Mouse (Mus musculus) testis, adult 2 months (tissue): ENCODE measurements around the gene Fuk.

ENCODE experiments used
- CTCF ChIP-seq: fragments of 200-500 bp; IDR thresholded peaks from 2 replicates; pipeline ENCODE4 v1.5.1; 2012; ENCODE audit warnings: low read depth, mild to moderate bottlenecking, inconsistent platforms, low read length, moderate library complexity; ENCODE audit not compliant: control insufficient read depth, insufficient read depth, insufficient replicate concordance
- POLR2A ChIP-seq: fragments of 200-500 bp; IDR thresholded peaks from 2 replicates; pipeline ENCODE4 v1.6.1; 2012; ENCODE audit warnings: low read depth, mild to moderate bottlenecking, inconsistent platforms, low read length, moderate library complexity; ENCODE audit not compliant: control insufficient read depth

DNA sequence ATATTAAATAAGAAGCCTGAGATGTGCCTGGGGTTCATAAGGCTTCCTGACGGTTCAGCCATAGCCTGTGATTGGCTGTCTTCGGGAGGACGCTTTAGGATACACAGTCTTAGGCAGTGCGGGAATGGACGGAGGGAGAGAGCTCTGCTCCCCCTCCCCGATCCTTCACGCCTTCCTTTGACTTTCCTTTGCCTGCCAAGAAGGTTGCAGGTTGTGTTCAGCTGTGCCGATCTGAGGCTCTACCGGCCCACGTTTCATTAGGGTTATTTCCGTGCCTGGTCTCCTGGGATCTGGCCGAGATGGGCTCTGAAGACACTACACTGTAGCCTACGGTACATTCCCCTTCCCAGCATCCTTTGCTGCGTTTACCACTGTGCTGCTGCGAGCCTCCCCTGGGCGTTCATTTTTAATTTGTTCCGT lies 47.8 kb upstream of the Fuk start:
- TF ChIP-seq CTCF, result no peak
- TF ChIP-seq POLR2A, result no peak
